Mouse (Mus musculus): ENCODE results near the gene Loxl1.

DNA sequence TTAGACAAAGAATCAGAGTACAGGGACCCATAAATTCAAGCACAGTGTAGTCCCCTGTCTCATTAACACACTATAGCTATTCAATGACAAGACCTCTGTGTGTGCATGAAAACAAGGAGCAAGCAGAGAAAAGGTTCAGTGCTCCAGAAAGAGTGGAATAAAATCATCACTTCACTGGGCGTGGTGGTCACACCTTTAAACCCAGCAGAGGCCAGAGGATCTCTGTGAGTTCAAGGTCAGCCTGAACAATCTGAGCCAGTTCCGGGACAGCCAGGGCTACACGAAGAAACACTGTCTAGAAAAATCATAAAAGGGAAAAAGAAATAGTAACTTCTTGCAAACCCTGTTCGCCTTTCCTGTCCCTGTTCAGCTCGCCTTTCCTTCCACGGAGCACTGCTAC is 69.3 kb downstream of the Loxl1 start:
- TF ChIP-seq CTCF (IDR thresholded peaks at IDR 0.05; ENCODE audit: low read depth) = no peak
- TF ChIP-seq EP300 (IDR thresholded peaks at IDR 0.05; ENCODE audit: low read depth) = no peak

Measured in liver, embryonic 14.5 days (tissue).